Mouse (Mus musculus) ES-E14 (cell line): ENCODE data around the gene Slc51a.

Experiments used
- HCFC1 ChIP-seq: IDR thresholded peaks from 2 replicates; pipeline ENCODE4 v1.6.1; 2012; ENCODE audit warnings: low read length, inconsistent platforms, borderline replicate concordance; ENCODE audit not compliant: insufficient read depth
- ZNF384 ChIP-seq: IDR thresholded peaks from 2 replicates; pipeline ENCODE4 v1.6.1; 2012; ENCODE audit warnings: low read depth, low read length, inconsistent platforms

DNA sequence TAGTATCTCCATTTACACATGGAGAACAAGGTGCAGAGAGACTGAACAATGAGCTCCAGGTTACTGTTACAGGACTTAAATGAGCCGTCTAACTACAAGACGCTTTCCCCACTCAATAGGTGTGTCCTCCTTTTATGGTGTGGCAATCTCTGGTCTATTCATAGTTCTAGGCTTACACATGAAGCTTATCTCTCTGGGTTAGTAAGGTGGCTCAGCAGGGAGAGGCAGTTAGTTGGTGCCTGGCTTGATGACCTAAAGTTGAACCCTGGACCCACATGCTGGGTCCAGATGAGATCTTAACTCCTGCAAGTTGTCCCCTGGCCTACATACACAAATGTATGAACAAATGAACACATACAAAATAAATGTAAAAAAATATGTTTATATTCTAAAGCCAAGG lies 24.3 kb downstream of the Slc51a start:
- TF ChIP-seq ZNF384 (no peak), HCFC1 (no peak)
